13 mouse cellular contexts compared by ENCODE assay signal in genomic region chr7:47110511-47110910, GRCm38 (mm10). TPM values are rescaled to one million over a fixed set of nuclear protein-coding genes. Genes with fewer than 3 reads are reported as not detected.
A peak's percentile ranks its signal among the peaks of the same experiment; 100 is the strongest.
DNase-seq lines count a peak whose midpoint lies in the region; ATAC-seq and TF ChIP-seq lines count a peak whose summit lies in the region.
"Had no signal": no experiment of that assay in that cellular context is flagged by ENCODE, and none has a peak within 500 bp of the region (broad histone marks: within the 10 kb centered on the region; RNA-seq: fewer than 3 reads in every experiment).

No protein-coding gene starts in this region.

- H3K4me1 ChIP-seq in forebrain, postnatal 0 days (ENCODE audit: insufficient read depth) = no peaks in the 10 kb centered on the region
- no peaks in the 10 kb centered on the region for H3K4me1 ChIP-seq in midbrain, embryonic 16.5 days (ENCODE audit: control insufficient read depth, insufficient read depth, low read length)
- H3K4me1 ChIP-seq: embryonic facial prominence, embryonic 13.5 days; hindbrain, embryonic 15.5 days; limb, embryonic 12.5 days had no signal

- TF ChIP-seq CTCF in forebrain, postnatal 0 days (IDR thresholded peaks at IDR 0.05; ENCODE audit: low read depth) = no peak

- H3K4me3 ChIP-seq in forebrain, postnatal 0 days (ENCODE audit: low read depth, low read length) = no peak overlapping the region
- no peak overlapping the region for H3K4me3 ChIP-seq in midbrain, embryonic 16.5 days (ENCODE audit: low read depth, low read length)
- H3K4me3 ChIP-seq: embryonic facial prominence, embryonic 13.5 days; hindbrain, embryonic 15.5 days; limb, embryonic 12.5 days had no signal

- peaks cover 15% of the 10 kb centered on the region for H3K36me3 ChIP-seq in forebrain, postnatal 0 days (ENCODE audit: insufficient read depth)
- peaks cover 22% of the 10 kb centered on the region for H3K36me3 ChIP-seq in midbrain, embryonic 16.5 days (ENCODE audit: control insufficient read depth, insufficient read depth, low read length)
- H3K36me3 ChIP-seq: embryonic facial prominence, embryonic 13.5 days; limb, embryonic 12.5 days had no signal

- no peaks in the 10 kb centered on the region for H3K27me3 ChIP-seq in forebrain, postnatal 0 days (ENCODE audit: insufficient read depth, low read length)
- no peaks in the 10 kb centered on the region for H3K27me3 ChIP-seq in midbrain, embryonic 16.5 days (ENCODE audit: control insufficient read depth, insufficient read depth, low read depth, low read length)
- H3K27me3 ChIP-seq: embryonic facial prominence, embryonic 13.5 days; hindbrain, embryonic 15.5 days; limb, embryonic 12.5 days had no signal

- no peak overlapping the region for H3K4me2 ChIP-seq in forebrain, postnatal 0 days (ENCODE audit: low read depth)
- no peak overlapping the region for H3K4me2 ChIP-seq in midbrain, embryonic 16.5 days (ENCODE audit: low read length)
- H3K4me2 ChIP-seq: embryonic facial prominence, embryonic 13.5 days; hindbrain, embryonic 15.5 days; limb, embryonic 12.5 days had no signal

- no peaks in the 10 kb centered on the region for H3K9me3 ChIP-seq in forebrain, postnatal 0 days (ENCODE audit: low read length)
- H3K9me3 ChIP-seq in midbrain, embryonic 16.5 days (replicated peaks; ENCODE audit: control insufficient read depth, low read length, poor library complexity, severe bottlenecking) = no peaks in the 10 kb centered on the region
- H3K9me3 ChIP-seq: embryonic facial prominence, embryonic 13.5 days; hindbrain, embryonic 15.5 days; limb, embryonic 12.5 days had no signal

- intact Hi-C loops in left cerebral cortex, postnatal 4 days (cut with DNase I) = no loop called here
- intact Hi-C loops in left cerebral cortex, postnatal 25 days (cut with DNase I) = no loop called here

- H3K27ac ChIP-seq in forebrain, postnatal 0 days (ENCODE audit: low read depth, low read length) = no peak overlapping the region
- H3K27ac ChIP-seq in midbrain, embryonic 16.5 days (ENCODE audit: low read length) = no peak overlapping the region
- H3K27ac ChIP-seq: embryonic facial prominence, embryonic 13.5 days; hindbrain, embryonic 15.5 days; limb, embryonic 12.5 days had no signal

- ATAC-seq in forebrain, postnatal 0 days = no peak
- no peak for ATAC-seq in midbrain, embryonic 16.5 days

- no peak overlapping the region for H3K9ac ChIP-seq in forebrain, postnatal 0 days
- H3K9ac ChIP-seq in midbrain, embryonic 16.5 days (ENCODE audit: low read depth, low read length) = no peak overlapping the region
- H3K9ac ChIP-seq: embryonic facial prominence, embryonic 13.5 days; hindbrain, embryonic 15.5 days; limb, embryonic 12.5 days had no signal

- DNase-seq in left cerebral cortex, adult 11 months (ENCODE audit: low spot score) = peak; percentile 50
- DNase-seq in left cerebral cortex, postnatal 4 days = no peak
- peak; percentile 88 for DNase-seq in brain, adult 2 months (ENCODE audit: low read depth, low spot score)
- DNase-seq in left cerebral cortex, postnatal 25 days (ENCODE audit: low spot score in 2 of 2) = peak; percentile 68 to 87
- DNase-seq in right cerebral cortex, postnatal 36 days (ENCODE audit: low spot score in 2 of 2) = peak; percentile 45 to 74
- no peak for DNase-seq in forebrain, postnatal 0 days
- no peak for DNase-seq in ovary, postnatal 10 days (ENCODE audit: low spot score)

- 70% methylated on average over 7 of the region's 7 CpGs for WGBS in forebrain, postnatal 0 days
- WGBS in midbrain, embryonic 16.5 days = 80% methylated on average over 7 of the region's 7 CpGs

RNA-seq across cellular contexts. Expression of gene Ptpn5, which starts 23.0 kb away (rescaled TPM):
- 100 to 1,000 TPM; 138 to 140 TPM for total RNA-seq in left cerebral cortex, postnatal 4 days (2021)
- 100 to 1,000 TPM; 150 to 173 TPM for total RNA-seq in left cerebral cortex, postnatal 25 days (2021)
- total RNA-seq in forebrain, postnatal 0 days (2014; rRNA removed) = 57.1 and 67.4 TPM in 2 replicates
- 101 and 132 TPM in 2 replicates for polyA plus RNA-seq in forebrain, postnatal 0 days (2015; fragmentation: Nextera tagmentation; extraction: Ambion mirVana)
- 179 and 194 TPM in 2 replicates for polyA plus RNA-seq in midbrain, embryonic 16.5 days (2015; fragmentation: Nextera tagmentation; extraction: Ambion mirVana)
- total RNA-seq: megakaryocyte-erythroid progenitor cell, adult 5-6 weeks; neutrophil, adult 5-6 weeks had no signal

Comparison
In these comparisons a context has a peak if more than half of its experiments do, and no peak if none do; other contexts are left out.
1. DNase-seq: peak in left cerebral cortex, adult 11 months (single experiment), brain, adult 2 months (single experiment), left cerebral cortex, postnatal 25 days (2 of 2) and right cerebral cortex, postnatal 36 days (2 of 2); none in left cerebral cortex, postnatal 4 days (single experiment), forebrain, postnatal 0 days (single experiment) and ovary, postnatal 10 days (single experiment).